Mouse (Mus musculus) heart, postnatal 36 days (tissue): ENCODE data around the gene Liph. TPM values are rescaled to one million over a fixed set of nuclear protein-coding genes. Genes with fewer than 3 reads are reported as not detected.
A peak's percentile ranks its signal among the peaks of the same experiment; 100 is the strongest.
"Not testable (repeated sequence)": the region's sequence is repeated elsewhere in the genome, so short reads cannot be mapped to it uniquely, and the experiment has no call there.

Source experiments
- DNase-seq, 2 experiments: peaks; one replicate each; pipeline ENCODE4 v3.0.0; 2021 to 2022
- intact Hi-C: fragments of 180-260 bp; cut with DNase I; formaldehyde crosslinking; loops from one replicate; pipeline ENCODE4 v1.15.1; 2025
- total RNA-seq, 2 experiments: library from RNA; stranded (reverse); gene quantifications; 2 replicates each; pipeline ENCODE4 v1.2.3; 2021

Gene Liph
- total RNA-seq, 2 experiments from 2014 or later, result not detected

DNA sequence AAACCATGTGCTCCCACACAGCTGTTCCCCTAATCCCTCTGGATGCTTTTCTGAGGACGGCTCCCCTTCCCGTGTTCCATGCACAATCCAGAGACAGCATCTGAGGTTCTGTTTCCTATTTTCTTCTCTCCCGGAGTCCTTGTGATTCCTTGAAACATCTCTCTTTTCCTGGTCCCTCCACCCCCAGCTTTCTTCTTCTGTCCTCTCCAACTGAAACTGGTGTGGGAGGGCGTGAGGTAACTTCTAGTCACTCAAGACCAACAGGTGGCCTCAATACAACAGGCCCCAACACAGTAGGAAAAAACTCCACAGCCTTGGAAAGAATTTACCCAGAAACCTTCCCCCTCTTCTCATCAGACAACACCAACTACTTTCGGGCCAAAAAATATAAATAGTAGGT lies 18.1 kb downstream of the Liph start:
- DNase-seq, result no peak
- intact Hi-C loops, result no loop called here

DNA sequence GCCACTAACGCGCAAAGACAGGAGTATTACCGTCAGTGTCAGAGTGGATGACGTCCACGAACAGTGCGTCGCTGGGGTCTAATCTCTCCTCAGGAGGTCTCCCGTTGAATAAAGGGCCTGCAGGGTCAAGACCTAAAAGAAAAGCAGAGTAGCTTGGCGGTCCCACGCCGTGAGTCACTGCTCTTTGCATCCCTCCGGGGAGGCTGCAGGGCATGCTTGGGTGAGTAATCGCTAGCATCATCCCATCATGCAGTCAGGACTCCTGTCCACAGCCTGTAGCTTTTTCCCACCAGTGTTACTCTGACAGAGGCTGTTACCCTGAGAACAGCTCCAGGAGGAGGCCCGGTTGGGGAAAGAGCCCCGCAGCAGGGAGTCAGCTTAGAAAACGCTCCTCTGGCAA lies 19.3 kb downstream of the Liph start:
- DNase-seq, result no peak
- intact Hi-C loops, result no loop called here

DNA sequence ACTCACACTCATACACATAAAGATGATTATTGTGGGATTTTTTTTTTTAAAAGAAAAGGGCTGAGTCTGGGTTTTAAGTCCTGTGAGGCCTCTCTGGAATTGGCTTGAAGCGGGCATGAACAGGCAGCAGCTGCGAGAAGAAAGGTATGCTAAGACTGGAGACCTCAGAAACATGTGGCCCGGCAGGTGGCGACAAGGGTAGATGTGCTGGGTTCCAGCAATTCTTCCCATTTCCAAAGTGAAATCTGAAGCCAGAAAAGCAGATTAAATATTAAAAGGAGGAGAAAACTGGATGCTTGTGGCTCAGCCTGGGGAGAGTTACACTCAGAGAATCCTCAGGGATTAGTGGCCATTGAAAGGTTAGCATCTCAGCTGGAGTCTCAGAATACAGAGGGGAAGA lies 24.0 kb downstream of the Liph start:
- DNase-seq, result no peak
- intact Hi-C loops, result no loop called here

DNA sequence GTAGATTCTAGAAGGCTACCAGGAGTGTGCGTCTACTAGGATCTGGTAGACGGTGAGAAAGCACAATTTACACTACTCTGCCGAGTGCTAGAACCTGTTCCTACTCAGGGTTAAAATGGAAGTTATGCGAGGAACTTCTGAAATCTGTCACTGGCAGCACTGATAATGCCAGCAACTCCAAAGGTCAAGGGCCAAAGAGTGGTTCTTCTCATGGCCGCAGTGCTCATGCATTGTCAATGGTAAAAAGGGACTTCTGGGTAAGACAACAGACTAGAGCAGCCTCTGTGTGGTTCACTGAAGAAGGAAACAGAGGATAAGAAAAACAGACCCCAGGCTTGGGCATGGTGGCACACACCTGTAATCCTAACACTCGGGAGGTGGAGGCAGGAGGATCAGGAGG lies 24.9 kb downstream of the Liph start:
- intact Hi-C loops, result no loop called here

DNA sequence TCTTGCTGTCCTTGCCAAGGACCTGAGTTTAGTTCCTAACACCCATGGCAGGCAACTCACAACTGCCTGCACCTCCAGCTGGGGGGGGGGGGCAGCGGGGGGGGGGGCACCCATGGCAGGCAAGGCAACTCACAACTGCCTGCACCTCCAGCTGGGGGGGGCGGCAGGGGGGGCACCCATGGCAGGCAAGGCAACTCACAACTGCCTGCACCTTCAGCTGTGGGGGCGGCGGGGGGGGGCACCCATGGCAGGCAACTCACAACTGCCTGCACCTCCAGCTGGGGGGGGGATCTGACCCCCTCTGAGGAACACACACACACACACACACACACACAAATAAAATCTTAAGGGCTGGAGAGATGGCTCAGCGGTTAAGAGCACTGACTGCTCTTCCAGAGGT lies 25.6 kb downstream of the Liph start:
- intact Hi-C loops, result no loop called here
- no peak for DNase-seq

More for the DNA sequence above, 24.9 kb downstream of the Liph start:
- DNase-seq, result no peak

DNA sequence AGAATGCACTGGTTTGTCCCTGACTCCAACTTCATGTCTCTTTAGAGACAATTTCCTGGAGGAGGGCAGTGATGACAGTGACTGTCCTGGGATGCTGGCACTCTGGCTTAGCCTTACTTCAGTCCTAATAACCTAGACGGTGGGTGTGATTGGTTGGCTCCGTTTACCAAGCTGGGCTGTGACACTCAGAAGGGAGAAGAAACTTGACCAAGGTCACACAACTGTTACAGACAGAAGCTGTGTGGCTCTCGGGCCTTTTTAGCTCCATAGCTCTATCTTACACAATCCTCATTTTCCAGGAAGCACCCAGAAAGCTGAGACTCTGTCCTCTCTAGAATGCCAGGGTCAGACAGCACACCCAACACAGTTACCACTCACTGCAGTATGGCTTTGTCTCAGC lies 29.9 kb downstream of the Liph start:
- intact Hi-C loops, result no loop called here
- no peak for DNase-seq

DNA sequence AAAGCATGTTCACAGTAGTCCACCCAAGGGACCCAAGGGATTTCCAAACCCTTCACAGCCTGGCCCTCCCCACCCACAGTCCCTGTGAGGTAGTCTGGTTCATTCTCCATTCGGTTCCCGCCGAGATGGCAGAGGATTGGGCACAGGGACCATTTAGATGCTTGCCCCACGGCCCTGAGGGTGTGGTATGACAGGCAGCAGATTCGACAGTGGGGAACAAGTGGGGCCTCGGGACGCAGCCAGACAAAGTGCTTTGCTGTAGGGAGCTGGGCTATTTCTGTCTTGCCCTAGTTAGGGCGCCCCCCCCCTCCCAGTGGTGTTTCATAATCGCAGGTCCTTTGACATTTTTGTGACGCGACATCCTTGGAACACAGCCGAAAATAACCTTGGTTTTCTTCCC lies 39.9 kb downstream of the Liph start:
- intact Hi-C loops, result no loop called here
- DNase-seq, result peak; percentile 26 to 43

DNA sequence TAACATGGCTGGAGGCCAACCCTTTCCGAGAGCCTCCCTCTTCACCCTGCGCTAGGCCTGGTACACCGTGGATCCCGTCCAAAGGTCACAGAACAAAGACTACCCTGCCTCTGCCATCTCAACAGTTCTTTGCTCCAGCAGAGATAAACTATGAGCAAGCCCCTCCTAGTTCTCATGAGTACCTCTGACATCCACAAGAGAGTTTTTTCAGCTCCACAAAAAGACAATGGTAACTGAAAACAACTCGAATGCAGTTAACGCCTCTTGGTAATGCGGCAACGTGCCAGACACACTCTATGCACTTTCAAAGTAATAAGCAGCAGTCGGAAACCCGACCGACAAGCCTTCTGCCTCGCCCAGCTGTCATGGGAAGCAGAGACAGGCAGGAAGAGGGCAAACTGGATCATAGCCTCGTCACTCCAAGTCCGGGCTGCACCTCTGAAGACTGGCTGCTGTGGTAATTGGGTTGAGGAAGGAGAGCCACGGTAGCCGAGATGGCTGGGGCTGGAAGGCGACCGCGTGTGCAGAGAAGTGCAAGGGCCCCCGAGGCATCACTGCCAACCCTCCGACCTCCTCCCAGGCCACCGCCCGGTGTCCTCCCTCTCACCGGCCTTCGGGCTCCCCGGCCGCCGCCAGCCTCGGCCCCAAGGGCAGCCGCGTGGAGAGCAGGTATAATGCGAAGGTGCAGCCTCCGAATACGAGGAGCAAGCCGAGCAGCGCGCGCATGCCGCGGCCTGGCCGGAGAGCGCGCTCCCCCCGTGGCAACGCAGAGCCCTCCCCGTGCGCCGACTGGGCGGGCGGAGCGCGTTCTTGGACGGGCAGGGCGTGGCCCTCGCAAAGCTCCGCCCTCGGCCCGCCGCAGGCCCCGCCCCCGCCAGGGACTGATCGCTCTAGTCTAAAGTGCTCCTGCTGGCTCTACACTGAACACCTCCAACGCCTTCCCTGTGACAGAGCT lies 48.4 kb downstream of the Liph start, which contains the start of gene Tmem41a:
Gene Tmem41a, minus strand, starts transcription at position 792 of the 955 bp plus-strand sequence.
- intact Hi-C loops, result loop anchor here (5.0 kb wide), 2 partner anchors 60 to 155 kb away; partner anchors contain the start of genes Map3k13 and Senp2
- DNase-seq, result peak; percentile 91

DNA sequence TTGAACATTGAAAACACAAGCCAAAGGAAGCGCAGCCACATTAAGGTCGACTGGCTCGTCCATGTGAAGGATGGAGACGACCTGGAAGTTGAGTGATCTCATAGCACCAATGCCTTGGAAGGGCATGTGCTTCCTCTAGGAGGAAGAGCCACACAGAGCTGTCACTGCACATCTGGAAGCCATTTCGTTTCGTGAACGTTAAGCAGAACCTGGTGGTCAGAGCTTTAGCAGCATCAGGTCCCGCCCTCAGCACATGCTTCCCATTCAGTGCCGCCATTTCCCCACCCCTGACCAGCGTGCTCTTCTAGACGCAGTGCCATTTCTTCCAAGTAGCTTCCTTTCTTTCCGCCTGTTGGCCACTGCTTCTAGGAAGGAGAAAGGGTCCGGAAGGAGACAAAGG lies 67.0 kb downstream of the Liph start:
- no peak for DNase-seq
- intact Hi-C loops, result no loop called here

DNA sequence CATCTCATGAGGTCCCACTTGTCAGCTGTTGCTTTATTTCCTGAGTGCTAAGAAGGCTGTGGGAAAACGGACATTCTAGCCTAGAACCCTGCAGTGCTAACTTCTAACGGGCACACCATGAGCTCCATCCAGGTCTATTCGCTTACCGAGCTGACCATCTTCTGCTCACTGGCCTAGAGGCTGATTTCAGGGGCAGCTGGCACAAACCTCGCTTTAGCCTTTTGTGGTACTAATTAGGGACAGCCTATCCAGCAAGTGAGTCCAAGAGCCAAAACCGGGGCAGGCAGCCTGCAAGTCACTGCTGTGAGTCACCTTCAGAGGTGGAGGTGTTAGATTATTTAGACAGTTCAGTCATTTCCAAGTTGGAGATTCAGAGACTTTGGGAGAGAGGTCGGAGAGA lies 78.8 kb downstream of the Liph start:
- peak in 1 of 2 experiments; percentile 5 for DNase-seq
- intact Hi-C loops, result no loop called here

DNA sequence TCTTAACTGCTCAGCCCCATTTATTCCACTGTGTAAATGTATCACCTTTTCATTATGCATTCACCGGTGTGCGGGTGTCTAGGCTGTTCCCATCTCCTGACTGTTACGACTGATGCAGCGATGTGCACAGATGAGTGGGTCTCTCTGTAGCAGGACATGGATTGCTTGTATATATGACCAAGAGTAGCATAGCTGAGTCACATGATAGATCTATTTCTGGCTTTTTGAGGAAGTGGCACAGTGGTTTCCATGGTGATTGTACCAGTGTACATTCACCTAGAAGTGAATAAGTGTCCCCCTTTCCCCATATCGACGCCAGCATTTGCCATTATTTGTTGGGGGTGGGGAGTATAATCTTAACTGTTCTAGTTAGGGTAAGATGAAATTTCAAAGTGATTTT lies 82.1 kb downstream of the Liph start:
- no peak for DNase-seq
- intact Hi-C loops, result no loop called here

DNA sequence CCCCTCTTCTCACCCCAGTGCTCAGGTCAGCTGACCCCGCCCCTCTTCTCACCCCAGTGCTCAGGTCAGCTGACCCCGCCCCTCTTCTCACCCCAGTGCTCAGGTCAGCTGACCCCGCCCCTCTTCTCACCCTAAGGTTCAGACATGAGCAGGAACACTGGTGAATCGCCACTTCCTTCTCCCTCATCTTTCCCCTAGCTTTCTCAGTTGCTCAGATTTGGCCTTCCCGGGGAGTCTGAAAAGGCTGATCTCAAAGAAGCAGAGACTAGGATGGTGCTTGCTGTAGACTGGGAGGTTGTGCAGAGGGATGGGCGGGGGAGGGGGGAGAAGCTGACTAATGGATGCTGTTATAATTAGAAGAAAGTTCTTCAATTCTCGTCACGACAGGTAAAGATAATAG lies 86.6 kb downstream of the Liph start:
- DNase-seq, intact Hi-C loops: not testable (repeated sequence)

DNA sequence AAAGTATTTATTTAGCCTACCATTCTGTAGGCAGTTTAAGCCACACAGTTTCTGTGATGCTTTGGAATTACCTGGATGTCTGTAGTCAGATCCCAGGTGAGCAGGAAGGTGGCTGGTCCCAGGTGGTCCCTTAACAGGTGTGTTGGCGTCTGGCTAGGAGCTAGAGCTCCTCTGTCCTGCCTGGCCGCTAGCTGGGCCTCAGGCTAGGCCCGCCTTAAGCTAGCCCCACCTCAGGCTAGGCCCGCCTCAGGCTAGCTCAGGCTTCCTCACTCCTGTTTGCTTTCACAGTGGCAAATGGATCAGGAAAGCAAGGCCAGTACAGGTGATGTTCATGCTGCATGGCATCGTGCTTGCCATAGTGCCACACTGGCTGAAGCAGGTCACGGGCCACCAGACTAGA lies 88.6 kb downstream of the Liph start:
- intact Hi-C loops, result no loop called here
- DNase-seq, result no peak

DNA sequence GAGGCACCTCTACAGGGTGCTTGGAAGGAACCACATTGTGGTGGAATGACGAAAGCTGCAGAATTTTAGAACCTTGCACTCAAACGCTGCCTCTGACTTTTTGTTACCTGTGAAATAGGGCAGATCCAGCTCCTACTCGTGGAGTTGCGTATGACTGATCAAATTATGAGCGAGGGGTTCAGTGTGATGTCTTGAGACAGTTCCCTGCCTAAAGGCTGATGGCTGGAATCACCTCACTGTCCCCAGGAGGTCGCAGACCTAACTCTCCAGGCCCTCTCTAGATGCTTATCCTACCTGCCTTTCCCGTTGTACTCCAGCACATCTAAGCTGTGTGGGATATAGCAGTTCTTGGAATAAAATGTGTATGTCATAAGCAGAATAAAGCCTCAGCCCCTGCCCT lies 89.5 kb downstream of the Liph start:
- intact Hi-C loops, result no loop called here
- DNase-seq, result no peak

DNA sequence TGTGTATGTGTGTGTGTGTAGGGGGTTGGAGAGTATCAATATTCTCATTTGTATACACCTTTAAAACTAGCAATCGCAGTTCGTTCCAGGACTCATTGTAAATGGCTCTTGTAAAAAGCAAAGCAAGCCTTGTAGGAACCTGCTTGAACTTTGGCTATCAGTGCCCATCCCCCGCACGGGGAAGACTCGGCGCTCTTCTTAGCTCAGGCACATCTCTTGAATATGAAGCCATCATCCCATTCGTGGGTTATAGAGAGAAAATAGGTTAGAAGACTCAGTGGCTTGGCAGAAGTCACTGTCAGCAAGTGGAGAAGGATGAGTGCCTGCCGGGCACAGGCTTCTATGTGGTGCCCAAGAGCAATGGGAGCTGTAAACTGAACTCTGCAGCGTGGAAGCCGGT lies 90.8 kb downstream of the Liph start:
- intact Hi-C loops, result no loop called here
- DNase-seq, result no peak

Other genes with a start within 250 kb of the Liph start
- 10 to 100 TPM; 17.1 to 21.8 TPM for gene Ehhadh, start 207.9 kb downstream of the Liph start, total RNA-seq
- gene Map3k13, start 201.3 kb downstream of the Liph start, total RNA-seq, result 1 to 10 TPM in 1 of 2 experiments, under 1 TPM in 1; 0.76 to 1.2 TPM
- 10 to 100 TPM; 11.2 to 13.8 TPM for gene Tmem41a, start 48.1 kb downstream of the Liph start, total RNA-seq
- gene Senp2, start 13.8 kb upstream of the Liph start, total RNA-seq, result 10 to 100 TPM; 19.8 to 19.9 TPM
- gene Igf2bp2, start 167.6 kb upstream of the Liph start, total RNA-seq, result 10 to 100 TPM in 1 of 2 experiments, 1 to 10 TPM in 1; 4.6 to 10.1 TPM